Mouse (Mus musculus) layer of hippocampus, adult 9-11 months (tissue): ENCODE measurements at regions not wholly inside any gene's neighbourhood (a gene's known extent, or its start where the extent isn't known, plus 50 kb on each side); places are given as distances from the start of the nearest gene placed in this dataset.

Source experiments
- DNase-seq: peaks from one replicate; pipeline ENCODE4 v3.0.0; 2022

DNA sequence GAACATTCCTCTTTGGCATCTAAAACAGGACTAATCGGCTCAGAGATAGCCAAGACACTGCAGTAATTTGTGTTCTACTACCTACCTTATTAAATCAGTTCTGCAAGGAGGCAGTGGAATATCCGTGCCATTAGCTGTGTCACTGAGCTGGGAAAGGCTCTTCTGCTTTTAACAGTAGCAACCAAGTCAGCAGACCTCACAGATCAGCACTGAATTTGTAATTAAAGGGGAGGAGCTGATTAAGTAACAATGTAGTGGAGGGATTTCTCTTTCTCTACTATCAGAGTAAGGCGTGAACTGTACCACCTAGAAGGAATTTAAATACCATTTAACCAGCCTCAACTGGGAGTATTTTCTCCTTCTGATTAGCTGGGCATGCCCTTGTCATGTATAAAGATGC, 504.3 kb upstream of the Atp10a start:
- DNase-seq = peak; percentile 49

DNA sequence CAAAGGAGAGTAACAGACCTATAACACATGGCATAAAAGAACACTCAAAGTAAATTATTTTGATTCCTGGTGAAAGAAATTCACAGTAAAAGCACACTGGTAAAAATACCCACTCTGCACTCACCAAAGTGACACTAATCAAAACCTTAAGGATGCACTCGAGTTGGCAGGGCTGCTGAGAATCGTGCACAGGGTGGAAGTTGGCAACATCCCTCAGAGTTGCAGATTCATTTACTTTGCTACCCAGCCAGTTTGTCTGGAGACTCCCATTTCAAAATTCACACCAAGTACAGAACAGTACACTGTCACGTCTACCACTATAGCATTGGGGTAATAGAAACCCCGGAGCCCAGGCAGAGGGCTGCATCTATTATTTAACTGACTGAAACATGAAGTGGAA, 471.1 kb upstream of the Atp10a start:
- DNase-seq = peak; percentile 3

DNA sequence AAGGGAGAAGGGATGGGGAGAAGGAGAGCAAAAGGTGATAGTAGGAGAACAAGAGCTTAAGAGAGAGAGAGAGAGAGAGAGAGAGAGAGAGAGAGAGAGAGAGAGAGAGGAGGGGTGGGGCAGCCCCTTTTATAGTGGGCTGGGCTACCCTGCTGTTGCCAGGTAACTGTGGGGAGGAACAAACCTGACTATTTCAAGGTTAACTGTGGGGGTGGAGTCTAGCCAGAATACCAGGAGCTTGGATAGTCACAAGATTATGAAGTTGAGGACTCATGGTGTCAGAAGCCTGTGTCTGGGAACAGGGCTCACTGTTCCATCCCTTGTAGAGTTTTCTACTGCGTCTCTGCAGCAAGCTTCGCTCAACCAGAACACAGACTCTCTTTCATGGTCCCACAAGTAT, 438.2 kb upstream of the Atp10a start:
- DNase-seq = no peak

DNA sequence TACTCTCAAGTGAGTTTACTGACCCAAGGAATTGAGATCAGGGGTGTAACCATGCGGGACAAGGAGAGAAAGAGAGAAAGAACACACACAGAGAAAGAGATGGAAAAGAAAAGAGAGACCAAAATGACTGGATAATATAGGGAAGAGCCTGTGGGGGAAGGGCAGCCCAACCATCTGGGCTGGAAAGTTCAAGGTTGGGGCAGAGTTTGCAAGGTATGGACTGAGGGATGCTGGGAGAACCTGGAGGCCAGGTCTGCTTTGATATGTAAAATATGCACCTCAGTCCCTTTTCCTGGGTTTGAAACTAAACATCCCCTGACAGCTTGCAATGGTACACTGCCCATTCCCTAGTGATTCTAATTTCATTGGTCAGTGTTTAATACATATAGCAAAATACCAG, 431.2 kb upstream of the Atp10a start:
- no peak for DNase-seq

DNA sequence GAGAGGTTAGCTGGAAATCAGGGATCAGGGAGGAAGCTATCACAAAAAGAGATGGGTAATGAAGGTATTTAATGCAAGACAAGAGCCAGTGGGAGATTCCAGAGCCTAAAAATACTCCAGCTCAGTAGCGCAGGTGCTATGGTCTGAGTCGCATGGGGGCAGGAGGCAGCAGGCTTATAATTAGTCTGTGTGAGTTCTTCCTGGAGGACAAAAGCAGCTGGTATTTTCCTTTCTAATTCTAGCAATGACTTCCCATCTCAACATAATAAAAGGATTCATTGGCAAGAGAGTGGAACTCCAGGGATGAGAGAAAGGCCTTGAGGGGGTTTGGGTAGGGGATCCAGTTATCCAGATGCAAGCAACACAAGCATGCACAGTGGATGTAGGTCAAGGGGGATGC, 430.3 kb upstream of the Atp10a start:
- peak; percentile 19 for DNase-seq

DNA sequence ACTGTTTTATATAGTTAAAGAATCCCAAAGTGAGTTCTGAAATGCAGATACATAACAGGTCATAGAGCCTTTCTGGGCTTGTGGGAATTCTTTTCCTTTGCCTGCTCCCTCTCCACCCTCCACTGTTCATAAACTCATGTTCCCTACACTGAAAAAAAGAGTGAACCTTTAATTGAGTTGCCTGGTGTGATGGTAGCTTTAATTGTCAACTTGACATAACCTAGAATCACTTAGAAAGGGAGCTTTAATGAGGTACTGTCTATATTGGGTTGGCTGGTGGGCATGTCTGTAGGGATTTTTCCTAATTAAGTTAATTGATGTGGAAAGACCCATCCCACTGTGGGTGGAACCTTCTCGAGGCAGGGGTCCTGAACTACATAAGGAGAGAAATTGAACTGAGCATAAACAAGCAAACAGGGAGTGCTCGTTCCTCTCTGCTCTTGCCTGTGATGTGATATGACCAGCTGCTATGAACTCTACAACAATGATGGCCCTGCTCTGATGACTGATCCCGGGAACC, 425.7 kb upstream of the Atp10a start:
- DNase-seq = no peak

DNA sequence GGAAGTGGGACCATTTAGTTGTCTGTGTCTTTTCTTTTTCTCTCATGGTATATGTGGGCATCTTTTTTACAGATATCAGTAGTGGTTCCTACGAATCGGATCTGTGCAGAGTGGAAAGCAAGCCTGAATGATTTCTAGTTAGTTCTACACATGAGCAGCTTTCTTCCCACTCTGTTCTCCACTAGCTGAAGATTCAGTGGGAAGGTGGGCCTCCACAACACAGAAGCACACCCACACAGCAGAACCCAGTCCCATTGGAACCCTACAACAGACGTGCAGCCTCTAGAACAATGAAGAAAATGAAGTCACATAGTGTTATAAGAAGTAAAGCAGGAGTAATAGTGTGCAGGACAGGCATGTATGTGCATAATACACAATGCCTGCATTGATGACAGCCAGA, 425.0 kb upstream of the Atp10a start:
- DNase-seq = peak; percentile 51

DNA sequence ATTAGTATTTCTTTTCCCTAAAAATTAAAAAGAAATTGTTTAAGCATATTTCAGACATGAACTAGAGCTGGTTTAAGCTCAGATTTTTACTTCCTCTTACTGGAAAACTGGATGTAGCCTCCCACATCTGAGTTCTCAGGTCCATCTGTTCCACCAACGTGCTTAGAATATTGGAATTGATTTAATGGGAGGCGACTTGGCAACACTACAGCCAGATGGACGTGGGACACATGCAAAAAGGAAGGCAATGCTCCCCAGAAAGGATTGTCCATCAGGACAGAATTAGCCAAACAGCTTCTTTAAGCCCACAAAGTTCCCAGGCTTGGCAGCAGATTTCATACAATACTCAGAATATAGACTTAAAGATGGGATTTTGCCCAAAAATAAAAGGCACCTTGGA, 408.7 kb upstream of the Atp10a start:
- peak; percentile 90 for DNase-seq
